Mouse (Mus musculus) heart, embryonic 10.5 days (tissue): Measurements from ENCODE around the gene Vpreb2. TPM values are rescaled to one million over a fixed set of nuclear protein-coding genes. Genes with fewer than 3 reads are reported as not detected.
"Not testable (repeated sequence)": the region's sequence is repeated elsewhere in the genome, so short reads cannot be mapped to it uniquely, and the experiment has no call there.

Experiments
- DNase-seq: peaks from one replicate; pipeline ENCODE4 v3.0.0-alpha.2; 2017; ENCODE audit warnings: low spot score
- H3K27ac ChIP-seq: fragments of 300-500 bp; sonication (generic); 2 replicates; pipeline ENCODE4 v1.5.1; 2016; ENCODE audit warnings: mild to moderate bottlenecking
- H3K27me3 ChIP-seq: fragments of 300-500 bp; sonication (generic); 2 replicates; pipeline ENCODE4 v1.6.1; 2016; ENCODE audit warnings: mild to moderate bottlenecking; ENCODE audit not compliant: poor library complexity, insufficient read depth, severe bottlenecking
- H3K36me3 ChIP-seq: fragments of 300-500 bp; sonication (generic); 2 replicates; pipeline ENCODE4 v1.6.1; 2016; ENCODE audit warnings: mild to moderate bottlenecking, moderate library complexity
- H3K4me1 ChIP-seq: fragments of 300-500 bp; sonication (generic); 2 replicates; pipeline ENCODE4 v1.6.1; 2016; ENCODE audit warnings: mild to moderate bottlenecking
- H3K4me3 ChIP-seq: fragments of 300-500 bp; sonication (generic); 2 replicates; pipeline ENCODE4 v1.5.1; 2016; ENCODE audit warnings: mild to moderate bottlenecking, moderate library complexity
- H3K9me3 ChIP-seq: fragments of 300-500 bp; sonication (generic); 2 replicates; pipeline ENCODE4 v1.6.1; 2016; ENCODE audit warnings: mild to moderate bottlenecking, moderate library complexity
- WGBS: fragments of 180-500 bp; shearing (Covaris S2); methylation state at CpG from one replicate; pipeline ENCODE4 v1.1.7; 2016; 5-methylcytosine and 5-hydroxymethylcytosine counted together
- polyA plus RNA-seq: library from polyadenylated mRNA; unstranded; fragments of >200 nt; fragmentation: Nextera tagmentation; extraction: Ambion mirVana; gene quantifications from 2 replicates; pipeline ENCODE4 v1.2.1, GENCODE M21; 2016

The Vpreb2 gene
- polyA plus RNA-seq, 1 experiment from 2014 or later, result not detected

DNA sequence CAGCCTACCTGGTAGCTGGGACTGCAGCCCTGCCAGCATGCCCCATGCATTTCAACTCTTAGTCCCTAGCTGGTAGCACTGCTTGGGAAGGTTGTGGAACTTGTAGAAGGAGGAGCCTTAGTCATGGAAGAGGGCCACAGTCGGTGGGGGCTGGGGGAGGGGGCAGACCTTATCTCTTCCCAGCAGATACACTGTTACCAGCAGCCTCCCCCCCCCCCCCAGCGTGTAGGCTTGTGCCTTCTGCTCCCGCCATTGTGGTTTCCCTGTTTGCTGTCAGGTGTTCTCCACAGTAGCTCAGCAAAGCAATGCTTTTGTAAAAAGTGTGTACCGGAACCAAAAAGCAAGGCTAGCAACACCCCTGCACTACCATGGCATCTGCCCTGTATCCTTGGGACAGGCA is 28.6 kb upstream of the Vpreb2 start:
- H3K9me3 ChIP-seq, result no peaks in the 10 kb centered on the region
- H3K27ac ChIP-seq, result no peak overlapping the region
- 82% methylated on average over 4 of the region's 4 CpGs for WGBS
- no peak overlapping the region for H3K4me3 ChIP-seq
- no peaks in the 10 kb centered on the region for H3K36me3 ChIP-seq
- H3K27me3 ChIP-seq, result no peaks in the 10 kb centered on the region
- DNase-seq, result no peak
- no peaks in the 10 kb centered on the region for H3K4me1 ChIP-seq

DNA sequence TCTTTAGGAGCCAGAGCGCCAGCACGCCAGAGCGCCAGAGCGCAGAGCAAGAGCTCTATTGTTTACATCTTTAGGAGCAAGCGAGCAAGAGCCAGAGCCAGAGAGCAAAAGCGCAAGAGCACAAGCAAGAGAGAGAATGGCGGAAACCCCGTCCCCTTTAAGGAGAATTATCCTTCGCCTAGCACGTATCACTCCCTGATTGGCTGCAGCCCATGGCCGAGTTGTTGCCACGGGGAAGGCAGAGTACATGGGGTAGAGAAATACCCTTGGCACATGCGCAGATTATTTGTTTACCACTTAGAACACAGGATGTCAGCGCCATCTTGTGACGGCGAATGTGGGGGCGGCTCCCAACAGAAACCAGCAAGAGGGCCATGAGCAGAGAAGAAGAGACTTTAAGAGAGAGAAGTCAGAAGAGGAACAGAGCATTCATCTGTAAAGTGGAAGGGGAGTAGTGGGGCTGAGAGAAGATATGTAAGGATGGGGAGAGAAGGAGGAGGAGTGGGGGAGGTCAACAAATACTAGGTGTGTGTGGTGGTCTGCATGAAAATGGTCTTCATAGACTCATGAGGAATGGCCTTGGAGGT is 24.1 kb upstream of the Vpreb2 start:
- H3K4me1 ChIP-seq, H3K9me3 ChIP-seq, H3K27ac ChIP-seq, H3K27me3 ChIP-seq, DNase-seq, H3K36me3 ChIP-seq, H3K4me3 ChIP-seq: not testable (repeated sequence)
- WGBS, result 93% methylated on average over 17 of the region's 17 CpGs

DNA sequence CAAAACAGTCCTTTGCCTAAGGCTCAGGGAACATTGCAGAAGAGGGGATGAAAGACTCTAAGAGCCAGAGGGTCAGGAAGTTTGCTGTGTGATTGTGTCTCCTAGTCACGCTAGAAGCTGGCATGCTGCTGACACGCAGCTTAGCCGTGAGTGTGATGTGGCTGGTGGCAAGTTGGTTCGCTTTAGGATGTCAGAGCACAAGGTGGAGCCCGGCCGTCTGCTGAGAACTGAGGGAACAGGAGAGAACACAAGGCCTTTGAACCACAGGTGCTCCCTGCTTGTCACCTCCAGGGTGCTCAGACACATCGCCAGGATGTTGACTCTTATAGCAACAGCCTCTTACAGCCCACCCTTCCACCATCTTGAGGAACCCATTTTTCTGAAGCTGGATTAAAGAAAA is 18.1 kb upstream of the Vpreb2 start:
- Histone ChIP-seq H3K36me3 (no peaks in the 10 kb centered on the region), H3K27me3 (no peaks in the 10 kb centered on the region), H3K27ac (no peak overlapping the region), H3K9me3 (peaks cover under 1% of the 10 kb centered on the region; the same call in 1 of the 2 replicates), H3K4me3 (no peak overlapping the region), H3K4me1 (no peaks in the 10 kb centered on the region)
- no peak for DNase-seq
- 68% methylated on average over 7 of the region's 7 CpGs for WGBS

DNA sequence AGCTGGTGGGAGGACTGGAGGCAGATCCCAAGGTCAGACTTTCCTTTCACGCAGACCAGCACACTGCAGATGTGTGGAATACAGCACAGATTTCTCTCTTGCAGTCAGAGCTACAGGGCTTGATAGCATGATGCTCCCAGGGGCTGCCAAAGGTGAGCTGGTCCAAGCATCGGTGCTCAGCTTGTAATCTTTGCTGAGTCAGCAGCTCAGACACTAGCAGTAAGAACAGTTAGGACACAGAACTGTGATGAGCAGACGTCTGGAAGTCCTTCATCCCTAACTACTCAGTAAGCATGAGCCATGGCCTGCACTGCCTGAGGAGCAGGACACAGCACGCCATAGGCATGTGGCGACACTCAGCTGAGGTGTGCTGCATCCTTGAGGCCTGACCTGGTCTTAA is 8.4 kb upstream of the Vpreb2 start:
- no peak overlapping the region for H3K27ac ChIP-seq
- H3K9me3 ChIP-seq, result no peaks in the 10 kb centered on the region
- H3K36me3 ChIP-seq, result no peaks in the 10 kb centered on the region
- DNase-seq, result no peak
- H3K27me3 ChIP-seq, result no peaks in the 10 kb centered on the region
- H3K4me3 ChIP-seq, result no peak overlapping the region
- H3K4me1 ChIP-seq, result no peaks in the 10 kb centered on the region
- whole genome bisulfite sequencing, result 70% methylated on average over 5 of the region's 5 CpGs

DNA sequence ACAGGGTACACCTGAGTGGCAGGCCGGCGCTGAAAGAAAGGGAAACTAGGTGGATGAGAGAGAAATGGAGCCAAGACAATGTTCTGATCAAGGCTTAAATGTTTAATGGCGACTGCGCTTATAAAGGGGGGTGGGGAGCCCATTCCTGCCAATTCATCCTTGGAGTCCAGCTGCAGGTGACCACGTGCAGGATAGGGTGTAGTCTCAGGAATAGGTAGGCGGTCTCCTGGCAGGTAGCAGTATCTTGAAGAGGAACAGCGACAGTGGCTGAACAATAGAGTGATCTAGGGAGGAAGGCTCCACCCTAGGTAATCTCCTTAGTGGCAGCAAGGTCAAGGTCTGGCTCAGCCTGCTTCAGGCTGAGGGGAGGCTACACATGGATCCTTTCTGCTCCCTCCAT is 2.4 kb upstream of the Vpreb2 start:
- H3K27me3 ChIP-seq, H3K4me3 ChIP-seq: not testable (repeated sequence)
- 65% methylated on average over 7 of the region's 7 CpGs for WGBS

DNA sequence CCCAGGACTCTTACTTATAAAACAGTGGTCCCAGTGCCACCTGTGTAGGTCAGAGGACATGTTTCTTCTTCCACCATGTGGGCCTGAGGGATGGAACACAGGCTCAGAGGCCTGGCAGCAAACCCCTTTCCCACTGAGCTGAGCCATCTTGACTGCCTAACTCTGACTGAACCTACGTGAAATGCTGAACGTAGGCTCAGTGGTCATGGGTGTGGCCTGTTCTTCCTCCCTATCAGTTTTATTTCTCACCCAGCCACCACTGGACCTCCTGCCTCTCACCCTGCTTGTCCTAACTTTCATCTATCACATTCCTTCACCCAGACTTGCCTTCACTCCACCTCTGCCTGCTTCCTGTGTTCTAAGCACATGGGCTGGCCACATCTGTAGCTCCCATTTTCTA is 3.0 kb downstream of the Vpreb2 start:
- 0 out of 2 replicates have a peak, but pooled peaks cover 3% of the 10 kb centered on the region for H3K4me1 ChIP-seq
- H3K36me3 ChIP-seq, result no peaks in the 10 kb centered on the region
- no peak overlapping the region for H3K4me3 ChIP-seq
- no peaks in the 10 kb centered on the region for H3K9me3 ChIP-seq
- WGBS, result 74% methylated on average over 2 of the region's 2 CpGs
- DNase-seq, result no peak
- no peak overlapping the region for H3K27ac ChIP-seq
- H3K27me3 ChIP-seq, result peaks cover 3% of the 10 kb centered on the region; the same call in 1 of the 2 replicates

More for the DNA sequence above, 2.4 kb upstream of the Vpreb2 start:
- not testable (repeated sequence) for H3K4me1 ChIP-seq, H3K9me3 ChIP-seq, H3K27ac ChIP-seq, H3K36me3 ChIP-seq, DNase-seq

DNA sequence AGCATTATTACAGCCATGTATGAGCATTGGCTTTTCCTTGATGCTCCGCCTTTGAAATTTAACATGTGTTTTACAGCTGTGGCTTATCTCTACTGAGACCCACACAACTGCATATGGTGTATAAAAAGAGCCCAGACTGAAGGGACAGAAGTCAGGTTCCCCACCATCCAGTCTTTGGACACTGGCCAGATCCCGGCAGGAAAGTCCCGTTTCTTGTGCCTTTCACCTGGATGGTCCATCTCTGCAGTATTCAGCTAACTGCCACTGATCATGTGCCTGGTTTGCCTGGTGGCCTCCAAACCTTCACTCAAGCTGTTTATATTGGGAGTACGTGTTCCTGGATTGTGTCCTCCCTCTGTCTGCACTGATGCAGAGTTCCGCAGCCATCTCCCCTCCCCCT is 4.0 kb downstream of the Vpreb2 start:
- peaks cover 3% of the 10 kb centered on the region; the same call in 1 of the 2 replicates for H3K27me3 ChIP-seq
- H3K4me1 ChIP-seq, result 0 out of 2 replicates have a peak, but pooled peaks cover 3% of the 10 kb centered on the region
- H3K36me3 ChIP-seq, result no peaks in the 10 kb centered on the region
- no peaks in the 10 kb centered on the region for H3K9me3 ChIP-seq
- no peak overlapping the region for H3K27ac ChIP-seq
- 73% methylated on average over 5 of the region's 5 CpGs for WGBS
- no peak for DNase-seq
- H3K4me3 ChIP-seq, result no peak overlapping the region

DNA sequence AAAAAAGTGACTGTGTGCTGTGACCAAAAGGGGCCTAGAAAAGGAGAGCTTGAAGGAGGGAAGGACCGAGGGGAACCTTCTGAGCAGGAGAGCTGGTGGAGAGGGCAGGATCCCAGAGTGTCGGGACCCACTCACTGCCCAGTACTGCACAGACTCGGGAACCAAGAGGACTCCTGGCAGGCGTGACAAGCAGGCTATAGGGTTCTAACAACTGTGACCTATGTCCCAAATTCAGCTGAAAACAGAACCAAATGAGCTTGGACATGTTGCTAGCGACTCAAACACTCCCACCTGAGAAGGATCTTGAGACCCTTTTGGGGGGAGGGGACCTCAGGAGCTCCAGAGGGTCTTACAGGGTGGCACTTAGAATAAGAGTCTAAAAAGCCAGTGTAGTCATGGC is 4.8 kb downstream of the Vpreb2 start:
- H3K4me3 ChIP-seq, result no peak overlapping the region
- no peak overlapping the region for H3K27ac ChIP-seq
- WGBS, result 70% methylated on average over 5 of the region's 5 CpGs
- 0 out of 2 replicates have a peak, but pooled peaks cover 3% of the 10 kb centered on the region for H3K4me1 ChIP-seq
- no peak for DNase-seq
- no peaks in the 10 kb centered on the region for H3K36me3 ChIP-seq
- H3K9me3 ChIP-seq, result peaks cover 3% of the 10 kb centered on the region; the same call in 1 of the 2 replicates
- H3K27me3 ChIP-seq, result peaks cover 3% of the 10 kb centered on the region; the same call in 1 of the 2 replicates

DNA sequence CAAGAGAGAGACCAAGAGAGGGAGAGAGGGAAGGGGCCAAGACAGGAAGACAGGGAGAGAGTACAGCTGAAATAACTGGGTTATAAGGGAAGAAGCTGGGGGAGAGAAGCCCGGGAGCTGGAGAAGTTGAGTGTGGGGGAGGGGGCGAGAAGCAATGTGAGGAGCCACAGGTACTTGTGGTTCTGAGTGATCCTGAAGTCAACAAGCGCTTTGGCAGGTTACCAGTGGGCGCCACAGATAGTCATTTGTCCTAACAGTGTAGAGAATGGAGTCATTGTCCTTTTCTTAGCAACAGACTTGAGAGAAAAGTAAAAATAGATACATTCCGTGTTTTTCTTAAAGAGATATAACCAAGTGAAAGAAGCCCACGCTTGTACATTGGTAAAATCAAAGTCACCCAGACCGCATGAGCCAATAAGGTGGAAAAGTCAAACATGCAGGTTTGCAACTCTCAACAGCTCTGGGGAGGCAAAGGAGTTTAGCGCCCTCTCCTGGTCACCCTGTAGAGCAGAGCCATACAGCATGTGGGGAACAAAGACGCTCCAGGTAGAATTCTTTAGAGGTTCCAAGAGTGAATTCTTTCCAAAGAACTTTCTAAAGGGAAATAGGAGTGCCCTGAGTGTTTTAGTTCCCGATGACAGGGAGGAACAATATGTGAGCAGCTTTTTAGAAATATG is 6.4 kb downstream of the Vpreb2 start:
- DNase-seq, result no peak
- Histone ChIP-seq H3K9me3 (peaks cover 7% of the 10 kb centered on the region; the same call in 1 of the 2 replicates), H3K36me3 (no peaks in the 10 kb centered on the region), H3K27me3 (peaks cover 3% of the 10 kb centered on the region; the same call in 1 of the 2 replicates), H3K4me1 (0 out of 2 replicates have a peak, but pooled peaks cover 3% of the 10 kb centered on the region), H3K27ac (no peak overlapping the region), H3K4me3 (no peak overlapping the region)
- 63% methylated on average over 10 of the region's 10 CpGs for WGBS

DNA sequence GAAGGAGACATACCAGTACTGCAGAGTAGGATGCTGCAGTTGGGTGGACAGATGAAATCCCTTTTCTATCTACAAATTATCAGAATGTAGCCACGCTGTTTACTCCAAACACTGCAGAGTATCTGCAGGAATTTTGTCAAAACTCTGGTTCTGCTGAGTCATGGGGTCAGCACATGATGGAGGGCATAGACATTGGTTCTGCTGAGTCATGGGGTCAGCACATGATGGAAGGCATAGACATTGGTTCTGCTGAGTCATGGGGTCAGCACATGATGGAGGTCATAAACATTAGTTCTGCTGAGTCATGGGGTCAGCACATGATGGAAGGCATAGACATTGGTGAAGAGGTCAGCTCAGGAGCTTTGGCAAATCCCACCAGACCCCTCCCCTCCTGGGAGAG is 7.5 kb downstream of the Vpreb2 start:
- WGBS, result 78% methylated on average over 1 of the region's 1 CpGs
- Histone ChIP-seq H3K4me1 (0 out of 2 replicates have a peak, but pooled peaks cover 3% of the 10 kb centered on the region), H3K27me3 (peaks cover 3% of the 10 kb centered on the region; the same call in 1 of the 2 replicates), H3K4me3 (no peak overlapping the region), H3K36me3 (no peaks in the 10 kb centered on the region), H3K27ac (no peak overlapping the region), H3K9me3 (peaks cover 10% of the 10 kb centered on the region; the same call in 1 of the 2 replicates)
- DNase-seq, result no peak

DNA sequence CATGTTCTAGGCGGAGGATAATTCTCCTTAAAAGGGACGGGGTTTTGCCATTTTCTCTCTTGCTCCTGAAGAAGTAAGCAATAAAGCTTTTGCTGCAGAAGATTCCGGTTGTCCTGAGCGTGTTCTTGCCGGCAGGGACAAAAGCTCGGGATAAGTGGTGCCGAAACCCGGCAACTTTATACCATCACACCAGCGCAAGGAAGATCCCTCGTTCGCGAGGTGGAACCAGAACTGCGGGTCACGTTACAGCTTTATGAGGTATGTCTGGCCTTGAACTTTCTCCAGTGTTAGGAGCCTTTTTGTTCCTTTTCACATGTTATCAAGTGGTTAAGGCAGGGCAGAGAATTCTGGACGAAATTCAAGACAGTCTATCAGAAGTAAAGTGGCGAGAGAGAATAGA is 12.1 kb downstream of the Vpreb2 start:
- not testable (repeated sequence) for H3K27me3 ChIP-seq, H3K36me3 ChIP-seq, H3K27ac ChIP-seq, H3K4me3 ChIP-seq, DNase-seq, H3K4me1 ChIP-seq
- peaks cover 14% of the 10 kb centered on the region for H3K9me3 ChIP-seq
- WGBS, result 90% methylated on average over 16 of the region's 16 CpGs

DNA sequence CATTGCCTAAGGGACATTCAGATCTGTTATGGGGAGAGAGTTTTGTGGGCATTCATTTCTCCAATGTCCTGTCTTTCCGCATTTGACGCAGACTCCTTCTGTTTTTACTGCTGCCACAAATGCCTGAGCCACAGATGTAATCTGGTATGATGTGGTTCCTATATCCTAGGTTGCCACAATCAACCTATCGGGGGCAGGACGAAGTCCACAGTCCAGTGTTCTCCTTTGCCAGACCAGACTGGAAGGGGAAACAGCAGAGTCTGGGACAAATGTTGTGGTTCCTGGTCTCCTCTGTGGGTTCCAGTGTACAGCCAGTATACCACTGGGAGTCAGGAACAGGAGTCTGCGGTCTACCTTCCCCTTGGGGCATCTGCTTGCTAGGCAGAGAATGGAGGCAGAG is 19.4 kb downstream of the Vpreb2 start:
- Histone ChIP-seq H3K9me3 (peaks cover 4% of the 10 kb centered on the region; the same call in 1 of the 2 replicates), H3K27me3 (no peaks in the 10 kb centered on the region), H3K4me1 (no peaks in the 10 kb centered on the region), H3K4me3 (no peak overlapping the region), H3K36me3 (no peaks in the 10 kb centered on the region), H3K27ac (no peak overlapping the region)
- DNase-seq, result no peak
- WGBS, result 85% methylated on average over 5 of the region's 5 CpGs

DNA sequence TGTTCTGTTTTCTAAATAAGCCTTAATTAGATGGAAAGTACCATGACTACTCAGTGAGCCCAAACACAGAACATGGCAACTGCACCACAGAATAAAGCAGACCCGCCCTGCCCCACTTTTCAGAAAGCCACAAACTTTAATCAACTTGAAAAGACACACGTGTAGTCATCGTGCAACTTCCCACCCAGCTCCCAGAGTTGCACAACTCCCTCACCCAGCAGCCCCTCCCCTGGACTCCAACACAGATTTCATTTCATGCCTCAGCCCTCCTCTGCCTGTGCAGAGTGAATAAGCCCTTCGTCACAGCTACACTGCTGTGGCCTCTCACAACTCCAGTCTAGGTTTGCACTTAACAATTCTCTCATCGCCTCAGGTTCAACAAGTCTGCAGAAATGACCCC is 24.4 kb downstream of the Vpreb2 start:
- 83% methylated on average over 5 of the region's 5 CpGs for WGBS
- Histone ChIP-seq H3K9me3 (no peaks in the 10 kb centered on the region), H3K4me3 (no peak overlapping the region), H3K27ac (no peak overlapping the region), H3K36me3 (no peaks in the 10 kb centered on the region), H3K27me3 (no peaks in the 10 kb centered on the region), H3K4me1 (no peaks in the 10 kb centered on the region)
- no peak for DNase-seq
